Mouse (Mus musculus) gastrocnemius, adult 2 months (tissue): Measurements from ENCODE around the gene Dlg3. TPM values are rescaled to one million over a fixed set of nuclear protein-coding genes. Genes with fewer than 3 reads are reported as not detected.
A peak's percentile ranks its signal among the peaks of the same experiment; 100 is the strongest.

ENCODE experiments used
- DNase-seq: peaks from one replicate; pipeline ENCODE4 v3.0.0; 2022
- H3K27ac ChIP-seq: fragments of 200-600 bp; 2 replicates; pipeline ENCODE4 v1.8.1; 2022; ENCODE audit warnings: mild to moderate bottlenecking
- H3K4me3 ChIP-seq: fragments of 200-600 bp; 2 replicates; pipeline ENCODE4 v1.8.1; 2022; ENCODE audit warnings: mild to moderate bottlenecking, moderate library complexity
- CTCF ChIP-seq: fragments of 200-600 bp; IDR thresholded peaks from 2 replicates; pipeline ENCODE4 v1.8.1; 2022; ENCODE audit warnings: antibody characterized with exemption, mild to moderate bottlenecking, moderate library complexity
- intact Hi-C: fragments of 180-260 bp; cut with DNase I; formaldehyde crosslinking; loops from one replicate; pipeline ENCODE4 v1.15.1; 2025
- total RNA-seq, 2 experiments: library from RNA; stranded (reverse); gene quantifications; 2 replicates each; pipeline ENCODE4 v1.2.3; 2021

Gene Dlg3
- total RNA-seq, 2 experiments from 2014 or later, result 1.7 to 2.0 TPM

DNA sequence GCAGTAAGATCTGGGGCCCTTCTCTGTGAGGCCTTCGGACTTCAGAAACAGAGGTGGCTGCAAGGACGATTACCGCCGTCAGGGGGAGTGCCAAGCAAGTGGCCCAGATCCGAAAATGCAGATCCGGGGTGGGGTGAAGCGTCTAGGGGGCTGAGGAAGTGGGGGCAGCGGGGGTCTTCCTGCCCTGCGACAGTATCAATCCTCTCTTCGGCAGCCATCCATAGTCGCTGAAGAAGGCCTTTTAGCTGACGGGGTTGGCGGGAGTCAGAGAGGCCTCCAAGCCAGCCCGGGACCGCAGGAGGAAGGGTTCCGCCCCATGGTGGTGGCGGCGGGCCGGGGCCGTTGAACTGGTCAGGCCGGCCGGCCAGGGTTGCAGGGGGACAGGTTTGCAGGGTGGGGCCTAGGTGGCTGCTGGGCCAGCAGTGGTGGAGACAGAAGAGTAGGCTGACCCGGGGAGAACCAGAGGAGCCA is 6.9 kb downstream of the Dlg3 start:
- Histone ChIP-seq H3K4me3 (peak overlapping the region; percentile 71), H3K27ac (peak overlapping the region; percentile 71)
- peak; percentile 62 for TF ChIP-seq CTCF
- peak; percentile 72 for DNase-seq
- intact Hi-C loops, result loop anchor here (10.0 kb wide), 1 partner anchor 170 kb away; no protein-coding TSS in a partner anchor

DNA sequence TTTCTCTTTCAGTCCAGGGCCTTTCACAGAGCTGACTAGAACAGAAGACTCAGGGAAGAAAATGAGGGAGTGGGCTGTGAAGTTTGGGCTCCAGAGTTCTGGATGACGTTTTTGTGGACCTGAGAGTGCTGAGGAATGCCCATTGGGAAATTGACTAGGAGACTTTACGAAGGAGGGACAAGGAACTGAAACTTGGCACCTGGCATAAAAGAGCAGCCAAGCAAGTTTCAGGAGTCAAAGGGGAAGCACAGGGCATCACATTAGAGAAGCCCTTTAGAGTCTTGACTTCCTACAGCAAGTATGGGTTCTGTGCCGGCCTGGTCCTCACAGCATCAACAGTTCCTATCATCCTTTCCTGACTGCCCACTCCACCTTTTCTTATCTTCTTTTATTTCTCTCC is 7.9 kb downstream of the Dlg3 start:
- no peak for TF ChIP-seq CTCF
- no peak overlapping the region for H3K4me3 ChIP-seq

DNA sequence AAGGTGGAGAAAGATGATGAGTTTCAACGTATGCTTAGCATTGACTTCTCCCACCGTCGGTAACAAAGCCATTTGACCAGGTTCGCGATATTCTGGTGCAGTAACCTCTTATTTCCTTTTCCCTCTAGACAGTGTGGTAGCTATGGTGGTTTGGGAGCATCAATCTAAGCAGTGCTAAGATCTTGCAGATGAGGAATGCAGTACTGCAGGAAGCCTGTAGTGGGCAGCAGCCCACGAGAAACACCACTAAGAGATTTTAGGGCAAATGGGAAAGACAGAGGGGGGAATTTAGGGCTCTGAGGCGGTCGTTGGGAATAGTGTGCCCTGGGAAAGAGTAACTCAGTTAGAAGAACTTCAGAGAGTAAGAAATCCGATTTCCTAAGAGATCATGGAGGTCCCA is 9.0 kb downstream of the Dlg3 start:
- intact Hi-C loops, result loop anchor here (10.0 kb wide), 1 partner anchor 168 kb away; no protein-coding TSS in a partner anchor
- Histone ChIP-seq H3K27ac (peak overlapping the region; percentile 81), H3K4me3 (peak overlapping the region; percentile 77)
- peak; percentile 50 for DNase-seq
- peak; percentile 79 for TF ChIP-seq CTCF

More for the DNA sequence above, 7.9 kb downstream of the Dlg3 start:
- intact Hi-C loops, result loop anchor here (10.0 kb wide), 1 partner anchor 169 kb away; no protein-coding TSS in a partner anchor
- DNase-seq, result no peak
- no peak overlapping the region for H3K27ac ChIP-seq

DNA sequence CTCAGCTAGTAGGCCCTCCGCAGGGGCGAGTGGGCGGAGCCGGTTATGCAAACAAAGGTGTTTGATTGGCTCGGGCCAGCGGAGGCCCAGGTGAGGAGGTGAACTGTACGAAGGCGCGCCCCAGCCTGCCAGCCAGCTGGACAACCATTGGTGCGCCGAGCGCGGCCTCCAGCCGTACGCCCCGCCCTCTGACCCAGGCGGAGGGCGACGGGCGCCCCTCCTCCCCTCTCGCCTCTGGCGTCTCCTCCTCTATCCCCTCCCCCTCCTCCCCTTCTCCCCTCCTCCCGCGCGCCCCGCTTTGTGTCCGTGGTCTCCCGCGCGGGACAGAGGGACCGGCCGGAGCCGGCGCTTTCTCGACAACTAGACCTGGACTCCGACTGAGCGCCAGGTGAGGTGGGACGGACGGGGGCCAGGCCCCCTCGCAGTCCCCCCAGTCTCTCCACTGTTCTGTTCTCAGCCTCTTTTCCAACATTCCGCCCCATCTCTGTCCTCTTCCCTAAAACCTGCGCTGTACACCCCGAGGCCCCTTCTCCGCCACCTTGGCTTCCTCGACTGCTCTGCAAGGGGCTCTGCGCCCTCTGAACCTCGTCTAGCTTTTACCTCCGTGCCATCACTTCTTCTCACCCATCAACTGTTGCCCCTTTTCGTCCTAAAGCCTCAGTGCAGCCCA is 9.6 kb downstream of the Dlg3 start:
- TF ChIP-seq CTCF, result no peak
- peak; percentile 82 for DNase-seq
- H3K4me3 ChIP-seq, result peak overlapping the region; percentile 77
- intact Hi-C loops, result loop anchor here (10.0 kb wide), 1 partner anchor 168 kb away; no protein-coding TSS in a partner anchor
- peak overlapping the region; percentile 81 for H3K27ac ChIP-seq

DNA sequence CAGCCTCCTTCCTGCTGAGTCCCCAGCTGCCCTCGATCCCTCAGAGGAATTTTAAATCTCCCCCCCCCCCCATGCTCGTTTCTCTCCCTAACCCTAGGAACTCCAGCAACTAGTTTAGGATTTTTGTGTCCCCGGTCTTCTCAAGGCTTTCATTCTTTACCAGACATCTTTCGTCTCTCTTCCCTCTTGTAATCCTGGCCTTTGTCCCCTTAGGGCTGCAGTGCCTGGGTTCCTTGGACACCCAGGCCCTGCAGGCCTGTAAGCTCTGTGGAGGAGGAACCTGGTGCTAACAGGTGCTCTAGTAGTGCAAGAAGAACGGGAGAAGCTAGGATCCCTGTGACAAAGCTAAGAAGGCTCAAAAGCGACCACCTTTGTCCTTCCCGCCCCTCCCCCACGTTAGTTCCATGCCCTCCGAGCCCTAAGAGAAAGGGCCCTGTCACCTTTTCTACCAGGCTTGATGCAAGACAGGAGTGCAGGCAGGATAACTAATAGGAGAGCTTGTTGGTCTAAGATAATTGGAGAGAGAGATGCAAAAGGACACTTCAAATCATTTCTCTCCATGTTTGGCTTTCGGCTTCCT is 10.2 kb downstream of the Dlg3 start:
- H3K27ac ChIP-seq, result peak overlapping the region; percentile 81
- intact Hi-C loops, result loop anchor here (10.0 kb wide), 1 partner anchor 167 kb away; no protein-coding TSS in a partner anchor
- peak overlapping the region; percentile 77 for H3K4me3 ChIP-seq
- DNase-seq, result no peak
- TF ChIP-seq CTCF, result no peak

DNA sequence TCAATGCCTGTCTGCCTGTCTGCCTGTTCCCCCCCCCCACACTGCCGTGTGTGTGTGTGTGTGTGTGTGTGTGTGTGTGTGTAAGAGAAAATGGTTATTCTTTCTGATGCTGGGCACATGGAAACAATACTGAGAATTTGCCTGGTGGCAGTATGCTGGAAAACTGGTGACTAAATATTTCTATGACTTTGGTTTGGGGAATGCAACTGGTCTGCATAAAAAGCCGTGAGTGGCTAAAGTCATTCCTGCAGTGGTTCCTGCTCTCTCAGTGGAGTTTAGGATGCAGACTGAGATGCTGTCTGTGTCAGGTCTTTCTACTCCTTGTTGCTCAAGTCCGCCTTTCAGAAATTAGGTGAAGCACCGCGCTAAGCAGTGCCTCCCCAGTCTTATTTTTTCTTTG is 10.9 kb downstream of the Dlg3 start:
- no peak overlapping the region for H3K4me3 ChIP-seq
- intact Hi-C loops, result loop anchor here (10.0 kb wide), 1 partner anchor 166 kb away; no protein-coding TSS in a partner anchor

DNA sequence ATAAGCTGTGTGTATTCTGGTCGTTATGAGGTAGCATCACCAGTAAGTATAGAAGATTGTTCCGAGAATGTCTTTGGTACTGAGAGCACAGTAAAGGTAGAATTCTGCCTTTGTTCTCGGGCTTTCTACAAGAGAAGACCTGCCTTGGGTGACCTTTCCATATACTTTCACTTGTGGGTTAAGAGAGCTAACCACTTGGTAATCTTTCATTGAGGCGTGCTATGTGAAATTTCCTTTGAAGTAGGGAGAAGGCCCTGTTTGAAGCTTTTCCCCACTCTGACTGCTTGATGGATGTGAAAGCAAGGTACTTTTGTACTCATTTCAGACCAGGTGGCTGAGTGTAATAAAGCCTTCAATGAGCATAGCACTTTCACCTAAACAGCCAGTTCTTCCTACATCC is 21.8 kb downstream of the Dlg3 start:
- DNase-seq, result no peak
- intact Hi-C loops, result no loop called here
- TF ChIP-seq CTCF, result no peak
- no peak overlapping the region for H3K4me3 ChIP-seq
- no peak overlapping the region for H3K27ac ChIP-seq

More for the DNA sequence above, 10.9 kb downstream of the Dlg3 start:
- TF ChIP-seq CTCF, result no peak
- 0 out of 2 replicates have a peak overlapping the region, but pooled peaks have one; percentile 2 for H3K27ac ChIP-seq
- DNase-seq, result no peak

DNA sequence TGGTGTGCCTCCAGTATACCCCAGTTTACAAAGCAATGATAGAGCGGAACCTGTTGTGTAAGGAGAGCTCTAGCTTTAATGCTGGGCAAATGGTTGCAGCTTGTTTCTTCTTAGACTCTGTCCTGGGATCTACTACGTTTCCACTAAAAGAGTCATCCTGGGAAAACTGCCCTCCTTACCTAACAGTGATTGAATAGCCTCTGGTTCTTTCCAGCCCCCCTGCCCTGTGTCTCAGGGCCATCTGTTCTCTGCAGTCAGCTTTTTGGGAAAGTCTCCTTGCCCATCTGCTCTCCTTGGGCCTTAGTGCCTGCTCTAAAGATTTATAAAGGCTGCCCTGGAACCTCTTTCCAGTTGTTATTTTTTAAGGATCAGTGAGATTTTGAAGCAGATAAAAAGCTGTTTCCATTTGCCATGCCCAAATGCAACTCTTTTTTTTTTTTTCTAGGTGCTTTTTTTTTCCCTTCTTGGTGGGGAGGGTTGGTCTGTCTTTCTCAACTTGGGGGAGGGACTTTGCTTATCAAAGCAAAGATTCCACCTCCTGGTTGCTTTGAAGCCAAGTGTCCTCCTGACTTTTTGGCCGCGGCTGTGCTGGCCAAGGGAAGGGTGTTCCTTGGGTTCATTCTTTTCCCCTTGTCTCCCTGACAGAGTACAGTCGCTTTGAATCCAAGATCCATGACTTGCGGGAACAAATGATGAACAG is 28.7 kb downstream of the Dlg3 start:
- Histone ChIP-seq H3K4me3 (no peak overlapping the region), H3K27ac (no peak overlapping the region)
- intact Hi-C loops, result no loop called here
- TF ChIP-seq CTCF, result no peak
- DNase-seq, result no peak

DNA sequence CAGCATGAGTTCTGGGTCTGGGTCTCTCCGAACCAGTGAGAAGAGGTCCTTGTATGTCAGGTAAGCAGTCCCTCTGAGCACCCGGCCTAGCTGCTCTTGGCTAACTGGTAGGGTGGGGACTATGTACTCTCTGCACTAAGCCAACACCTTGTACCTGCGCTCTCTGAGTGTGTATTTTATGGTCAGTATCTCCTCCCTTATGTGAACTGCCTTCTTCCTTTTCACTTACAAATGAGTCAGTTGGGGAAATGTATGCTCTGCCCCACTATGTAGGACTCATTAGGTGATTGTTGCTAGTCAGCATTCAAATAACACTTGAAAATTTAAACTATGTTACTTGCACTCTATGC is 29.2 kb downstream of the Dlg3 start:
- Histone ChIP-seq H3K4me3 (no peak overlapping the region), H3K27ac (no peak overlapping the region)
- DNase-seq, result no peak
- intact Hi-C loops, result no loop called here
- no peak for TF ChIP-seq CTCF

DNA sequence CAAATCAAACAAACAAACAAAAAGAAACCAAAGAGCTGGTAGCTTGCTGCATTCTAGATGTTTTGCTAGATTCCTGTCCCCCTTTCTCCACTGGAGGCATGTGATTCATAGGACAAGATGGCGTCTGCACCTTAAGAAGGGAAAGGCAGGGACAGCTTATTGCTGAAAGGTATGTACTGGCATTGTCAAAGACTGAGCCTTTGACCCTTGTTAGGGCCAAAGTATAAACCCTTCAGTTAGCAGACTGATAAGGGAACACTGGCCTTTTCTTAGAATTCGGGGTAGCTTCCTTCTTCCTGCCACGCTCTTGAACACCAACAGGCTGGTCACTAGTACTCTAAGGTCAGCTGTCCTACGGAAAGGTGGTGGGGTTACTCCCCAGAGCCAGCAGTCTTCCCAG is 29.8 kb downstream of the Dlg3 start:
- no peak for DNase-seq
- TF ChIP-seq CTCF, result no peak
- Histone ChIP-seq H3K27ac (no peak overlapping the region), H3K4me3 (no peak overlapping the region)
- intact Hi-C loops, result no loop called here

DNA sequence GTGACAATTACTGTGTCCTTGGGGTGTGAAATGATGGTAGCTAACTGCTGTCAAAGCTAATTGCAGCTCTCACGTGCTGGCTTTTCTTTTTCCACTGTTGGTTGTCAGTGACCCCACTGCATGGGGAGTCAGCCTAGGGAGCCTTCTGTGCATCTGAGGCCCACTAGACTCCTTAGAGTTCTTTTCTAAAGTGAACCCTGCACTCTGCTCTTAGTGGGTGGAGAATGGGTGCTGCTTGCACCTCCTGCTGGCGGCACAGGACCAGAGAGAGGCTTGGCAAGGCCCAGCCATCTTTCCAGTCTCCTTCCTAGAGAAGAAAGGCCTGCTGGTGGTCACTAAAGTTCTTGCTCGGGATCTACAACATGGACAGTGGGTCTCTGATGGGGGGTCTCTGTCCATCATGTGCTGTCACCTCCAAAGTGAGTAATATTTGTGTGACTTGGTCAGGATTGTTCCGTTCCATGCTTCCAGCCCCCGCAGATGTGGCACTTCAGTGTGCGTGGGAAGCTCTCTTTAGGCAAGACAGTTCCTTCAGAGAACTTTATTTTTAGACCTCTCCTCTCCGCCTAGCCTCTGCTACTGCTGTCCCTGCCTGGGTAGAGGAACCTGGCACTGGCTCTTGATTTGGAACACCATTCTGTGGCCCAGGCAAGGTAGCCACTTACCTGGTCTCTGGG is 30.5 kb downstream of the Dlg3 start:
- TF ChIP-seq CTCF, result no peak
- Histone ChIP-seq H3K4me3 (no peak overlapping the region), H3K27ac (no peak overlapping the region)
- intact Hi-C loops, result no loop called here
- no peak for DNase-seq

DNA sequence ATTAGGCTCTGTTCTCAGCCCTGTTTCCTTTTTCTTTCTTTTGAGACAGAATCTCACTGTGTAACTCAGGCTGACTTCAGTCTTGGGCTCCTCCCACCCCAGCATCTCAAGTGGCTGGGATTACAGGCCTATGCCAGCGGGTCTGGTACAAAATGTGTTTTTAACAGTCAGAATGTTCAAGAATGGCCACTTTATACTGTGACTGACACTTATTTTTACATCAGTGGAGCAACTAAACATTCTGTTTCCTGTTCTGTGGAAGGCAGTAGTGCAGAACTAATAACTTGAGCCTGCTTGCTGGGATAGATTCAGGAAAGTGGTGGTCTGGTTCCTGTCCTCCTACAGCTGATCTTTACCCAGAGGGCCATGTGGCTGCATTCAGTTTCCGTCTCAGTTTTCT is 33.1 kb downstream of the Dlg3 start:
- no peak overlapping the region for H3K4me3 ChIP-seq
- no peak for DNase-seq
- intact Hi-C loops, result no loop called here
- no peak for TF ChIP-seq CTCF
- no peak overlapping the region for H3K27ac ChIP-seq

DNA sequence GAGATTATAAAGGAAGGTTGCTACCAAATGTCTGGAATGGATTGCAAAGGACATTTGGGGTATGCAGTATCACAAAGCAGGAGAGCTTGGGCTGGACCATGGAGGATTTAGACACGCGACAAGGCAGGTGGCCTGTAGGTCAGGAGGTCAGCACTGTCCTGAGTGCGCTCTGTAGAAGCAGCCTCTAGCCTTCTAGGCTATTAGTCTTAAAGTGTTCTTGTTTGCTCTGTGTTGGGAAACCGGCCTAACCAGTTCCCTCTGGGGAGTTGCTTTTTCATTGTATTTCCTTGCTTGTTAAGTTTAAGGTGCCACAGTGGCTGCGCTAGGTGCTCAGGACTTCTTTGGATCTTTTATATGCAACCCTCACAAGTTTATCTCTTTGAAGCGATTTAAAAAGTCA is 34.5 kb downstream of the Dlg3 start:
- no peak for TF ChIP-seq CTCF
- no peak for DNase-seq
- intact Hi-C loops, result no loop called here
- no peak overlapping the region for H3K4me3 ChIP-seq
- no peak overlapping the region for H3K27ac ChIP-seq
